Mouse (Mus musculus) erythroid progenitor cell, adult 5-6 weeks (primary cell): Measurements from ENCODE around the gene Upp2. TPM values are rescaled to one million over a fixed set of nuclear protein-coding genes. Genes with fewer than 3 reads are reported as not detected.

ENCODE experiments used
- ATAC-seq: replicated peaks from 2 replicates; pipeline ENCODE4 v1.8.0; 2016; ENCODE audit warnings: moderate number of reproducible peaks, mild to moderate bottlenecking, moderate TSS enrichment, inconsistent platforms; ENCODE audit not compliant: poor library complexity, low FRiP score, severe bottlenecking
- total RNA-seq, 2 experiments: library from RNA; stranded (forward) in 1 of 2; stranded (reverse) in 1 of 2; fragments of 150-400 nt in 1 of 2; fragments of 186-747, 209-891 nt in 1 of 2; gene quantifications; 2 replicates each; pipeline versions ENCODE4 v1.2.3 to v1.2.4; 2015 to 2017; ENCODE audit warnings: low replicate concordance in 2 of 2

Upp2 gene
- total RNA-seq, 2 experiments from 2014 or later: not detected

DNA sequence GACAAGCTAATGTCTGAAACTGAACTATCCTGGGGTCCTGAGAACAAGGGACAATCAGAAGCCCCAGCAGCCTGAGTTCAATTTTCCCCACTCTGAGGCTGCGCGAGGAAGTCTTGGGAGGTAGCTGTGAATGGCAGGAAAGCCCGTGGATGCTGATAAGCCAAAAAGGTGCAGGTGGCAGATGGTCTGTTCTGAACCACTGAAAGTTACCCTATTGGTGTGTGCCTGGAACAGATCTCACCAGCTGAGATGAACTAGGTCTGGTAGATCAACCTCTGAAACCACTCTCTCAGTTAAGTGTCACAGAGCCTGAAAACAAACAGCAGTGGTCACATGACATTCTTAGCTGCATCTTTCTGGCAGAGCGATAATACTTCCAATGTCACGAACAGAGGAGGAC is 232.5 kb downstream of the Upp2 start:
- no peak for ATAC-seq

GRCm38 (mm10) chr2:58812941-58813340 is 245.8 kb downstream of the Upp2 start:
- no peak for ATAC-seq

GRCm38 (mm10) chr2:58828910-58829600 is 262.0 kb downstream of the Upp2 start:
- ATAC-seq: no peak

DNA sequence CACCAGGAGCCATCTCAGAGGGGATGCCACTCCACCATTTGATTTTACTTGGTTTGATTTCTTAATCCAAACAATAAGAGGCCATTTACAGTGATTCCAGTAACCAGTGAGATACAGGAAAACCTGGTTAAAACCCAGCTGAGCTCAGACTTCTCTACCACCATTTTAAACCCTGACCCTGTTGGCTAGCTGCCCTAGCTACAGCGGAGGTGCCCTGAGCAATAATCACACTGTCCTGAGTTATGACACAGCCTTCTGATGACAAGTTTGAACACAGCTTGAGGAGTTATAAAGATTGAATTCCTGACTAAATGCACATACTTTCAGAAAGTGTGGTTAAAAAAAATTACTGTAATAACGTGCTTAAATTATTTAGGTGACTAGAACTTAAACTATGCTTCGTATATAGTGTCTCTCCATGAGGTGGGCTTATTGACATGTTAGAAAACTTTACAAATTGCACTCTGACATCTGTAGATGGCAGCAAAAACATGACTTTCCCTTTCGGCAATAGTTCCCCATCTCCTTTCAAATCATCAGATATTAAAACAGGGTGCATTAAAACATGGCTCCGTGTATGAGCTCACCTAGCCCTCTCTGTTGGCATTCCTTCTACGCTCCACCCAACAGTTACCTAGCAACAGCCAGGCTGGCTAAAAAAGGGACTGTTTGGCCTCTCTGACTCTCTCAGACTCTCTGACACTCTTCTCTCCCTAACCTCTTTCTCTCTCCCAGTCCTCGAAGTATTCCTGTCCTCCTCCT is 263.1 kb downstream of the Upp2 start:
- ATAC-seq: no peak

DNA sequence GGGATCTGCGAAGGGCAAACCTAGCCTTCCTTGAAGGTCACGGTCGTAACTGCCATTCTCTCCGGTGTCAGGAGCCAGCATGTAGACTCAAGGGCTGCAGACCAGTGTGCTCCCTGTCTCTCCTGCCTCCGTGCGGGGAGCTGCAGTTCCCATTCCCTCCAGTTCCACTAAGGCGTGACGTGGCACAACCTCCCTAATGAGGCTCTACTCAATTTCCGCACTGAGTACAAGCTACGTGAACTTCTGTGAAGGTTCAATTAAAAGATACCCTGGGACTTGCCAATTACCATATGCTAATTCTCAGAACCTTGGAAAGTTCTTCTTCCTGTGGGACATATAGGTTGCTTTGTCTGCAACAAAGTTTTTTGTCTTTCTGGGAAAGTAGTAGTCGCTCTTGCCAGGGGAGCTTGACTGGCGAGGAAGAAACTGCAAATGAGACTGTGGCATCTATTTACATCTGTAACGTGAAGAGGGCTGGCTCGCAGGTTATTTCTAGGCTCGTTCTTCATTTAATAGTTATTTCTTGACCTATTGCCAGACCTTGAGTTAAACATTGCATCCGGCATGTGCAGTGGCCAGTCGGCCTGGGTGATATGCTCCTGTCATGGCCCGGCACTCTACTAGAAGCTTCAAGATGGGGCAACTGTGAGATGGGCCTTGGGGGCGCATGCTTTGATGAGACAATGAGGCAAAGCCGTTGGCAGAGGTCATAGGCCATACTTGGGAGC is 265.3 kb downstream of the Upp2 start:
- no peak for ATAC-seq

DNA sequence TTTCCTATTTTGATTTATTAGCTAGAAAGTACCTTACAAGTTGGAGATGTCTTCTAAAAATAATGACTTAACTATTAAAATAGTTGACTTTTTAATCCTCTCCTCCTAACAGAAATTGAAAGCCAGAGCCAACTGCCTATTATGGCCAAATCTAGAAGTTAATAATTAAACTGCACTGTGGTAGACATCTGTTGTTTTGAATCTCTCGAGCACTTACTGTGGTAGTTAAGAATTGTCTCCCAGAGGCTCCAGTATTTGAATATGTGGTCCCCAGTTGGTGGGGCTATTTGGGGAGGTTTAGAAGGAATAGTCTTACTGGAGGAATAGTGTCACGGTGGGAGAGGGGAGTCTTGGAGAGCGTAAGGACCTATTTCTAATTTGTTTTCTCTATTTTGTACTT is 273.9 kb downstream of the Upp2 start:
- ATAC-seq: no peak

DNA sequence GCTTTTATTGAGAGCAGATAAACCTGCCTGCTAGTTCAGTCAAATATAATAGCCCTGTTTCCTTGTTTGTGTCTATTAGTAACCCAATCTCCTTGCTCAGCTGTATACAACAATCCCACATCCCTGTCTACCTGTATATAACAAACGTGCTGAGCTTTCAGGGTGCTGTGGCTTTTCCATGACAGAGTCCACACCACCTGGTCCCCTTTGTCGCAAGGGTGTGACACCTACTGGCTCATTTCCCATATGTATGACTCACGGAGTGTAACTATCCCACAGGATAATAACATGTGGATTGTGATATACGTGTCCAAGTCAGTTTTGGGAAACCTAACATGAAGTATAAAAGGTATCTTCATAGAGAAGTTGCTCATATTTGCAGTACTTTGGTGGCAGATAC is 275.3 kb downstream of the Upp2 start:
- ATAC-seq: no peak

Other genes starting within 250 kb of the Upp2 start
- gene Acvr1c, start 209.4 kb upstream of the Upp2 start, total RNA-seq (2015; ENCODE audit: low replicate concordance): not detected in 2 replicates
- gene Acvr1c, start 209.4 kb upstream of the Upp2 start, total RNA-seq (2017; ENCODE audit: low replicate concordance): not detected in 2 replicates
- gene Gm17409, start 97.2 kb upstream of the Upp2 start, total RNA-seq (2015; ENCODE audit: low replicate concordance): not detected in 2 replicates
- not detected in 2 replicates for gene Gm17409, start 97.2 kb upstream of the Upp2 start, total RNA-seq (2017; ENCODE audit: low replicate concordance)
- 1.1 and 3.4 TPM in 2 replicates for gene Acvr1, start 141 bp upstream of the Upp2 start, total RNA-seq (2015; ENCODE audit: low replicate concordance)
- not detected in 2 replicates for gene Acvr1, start 141 bp upstream of the Upp2 start, total RNA-seq (2017; ENCODE audit: low replicate concordance)